Mouse (Mus musculus) left cerebral cortex, postnatal 10 days (tissue): ENCODE results near the gene Stxbp5l. TPM values are rescaled to one million over a fixed set of nuclear protein-coding genes. Genes with fewer than 3 reads are reported as not detected.
"Not testable (repeated sequence)": the region's sequence is repeated elsewhere in the genome, so short reads cannot be mapped to it uniquely, and the experiment has no call there.

Source experiments
- DNase-seq, 2 experiments: peaks; one replicate each; pipeline ENCODE4 v3.0.0; 2021 to 2022; ENCODE audit warnings: low spot score in 2 of 2, mixed read lengths in 1 of 2; ENCODE audit errors: extremely low spot score in 1 of 2
- intact Hi-C: fragments of 180-260 bp; cut with DNase I; formaldehyde crosslinking; loops from one replicate; pipeline ENCODE4 v1.15.1; 2025
- total RNA-seq, 2 experiments: library from RNA; stranded (reverse); gene quantifications; 2 replicates each; pipeline ENCODE4 v1.2.3; 2021

Stxbp5l gene
- total RNA-seq, 2 experiments from 2014 or later: 67.9 to 72.3 TPM

GRCm38 (mm10) chr16:37338177-37338576, 46.6 kb downstream of the Stxbp5l start:
- DNase-seq: no peak
- intact Hi-C loops: no loop called here

- DNase-seq: no peak
- intact Hi-C loops: no loop called here
Observed at GRCm38 (mm10) chr16:37337529-37337928, 47.2 kb downstream of the Stxbp5l start.

- intact Hi-C loops: no loop called here
- DNase-seq: no peak
Observed at GRCm38 (mm10) chr16:37304441-37304840, 80.3 kb downstream of the Stxbp5l start.

GRCm38 (mm10) chr16:37292593-37292992, 92.2 kb downstream of the Stxbp5l start:
- no peak for DNase-seq
- intact Hi-C loops: no loop called here

GRCm38 (mm10) chr16:37280206-37280605, 104.6 kb downstream of the Stxbp5l start:
- intact Hi-C loops: no loop called here

GRCm38 (mm10) chr16:37273681-37274080, 111.1 kb downstream of the Stxbp5l start:
- DNase-seq: no peak
- intact Hi-C loops: no loop called here

More at GRCm38 (mm10) chr16:37280206-37280605, 104.6 kb downstream of the Stxbp5l start:
- DNase-seq: no peak

GRCm38 (mm10) chr16:37261678-37262077, 123.1 kb downstream of the Stxbp5l start:
- intact Hi-C loops: no loop called here
- DNase-seq: no peak

- DNase-seq: no peak
- intact Hi-C loops: no loop called here
Observed at GRCm38 (mm10) chr16:37219151-37219550, 165.6 kb downstream of the Stxbp5l start.

GRCm38 (mm10) chr16:37208783-37209182, 176.0 kb downstream of the Stxbp5l start:
- intact Hi-C loops: no loop called here
- no peak for DNase-seq

- intact Hi-C loops: no loop called here
- no peak for DNase-seq
Observed at GRCm38 (mm10) chr16:37194152-37194551, 190.6 kb downstream of the Stxbp5l start.

GRCm38 (mm10) chr16:37125190-37125589, 259.6 kb downstream of the Stxbp5l start:
- intact Hi-C loops, DNase-seq: not testable (repeated sequence)

GRCm38 (mm10) chr16:37109285-37109684, 275.5 kb downstream of the Stxbp5l start:
- intact Hi-C loops: loop anchor here (10.0 kb wide), 1 partner anchor 696 kb away; no protein-coding TSS in a partner anchor
- DNase-seq: peak; percentile 37 to 59

- intact Hi-C loops: loop anchor here (10.0 kb wide), 1 partner anchor 696 kb away; no protein-coding TSS in a partner anchor
- DNase-seq: peak in 1 of 2 experiments; percentile 41
Observed at GRCm38 (mm10) chr16:37108763-37109162, 276.0 kb downstream of the Stxbp5l start.

- intact Hi-C loops: no loop called here
- no peak for DNase-seq
Observed at GRCm38 (mm10) chr16:37094169-37094833, 290.5 kb downstream of the Stxbp5l start.

GRCm38 (mm10) chr16:37089648-37090047, 295.1 kb downstream of the Stxbp5l start:
- DNase-seq: no peak
- intact Hi-C loops: no loop called here

GRCm38 (mm10) chr16:37072354-37072753, 312.4 kb downstream of the Stxbp5l start:
- no peak for DNase-seq
- intact Hi-C loops: no loop called here

Other genes with a start within 250 kb of the Stxbp5l start
- gene Gtf2e1, start 154.8 kb upstream of the Stxbp5l start, total RNA-seq: 10 to 100 TPM; 18.3 to 19.6 TPM
- gene Rabl3, start 154.9 kb upstream of the Stxbp5l start, total RNA-seq: 1 to 10 TPM; 8.8 to 9.4 TPM
- gene Hgd, start 195.2 kb upstream of the Stxbp5l start, total RNA-seq: not detected